Mouse (Mus musculus): ENCODE measurements around the gene Rapgefl1. TPM values are rescaled to one million over a fixed set of nuclear protein-coding genes. Genes with fewer than 3 reads are reported as not detected.

The Rapgefl1 gene
- polyA plus RNA-seq, 1 experiment from 2014 or later = 1.1 TPM

- H3K4me3 ChIP-seq (ENCODE audit: low read depth, low read length) = no peak overlapping the region
- H3K9me3 ChIP-seq (ENCODE audit: low read length) = no peaks in the 10 kb centered on the region
- DNase-seq (ENCODE audit: low spot score) (peak; percentile 62), ATAC-seq (peak; percentile 7; the same call in 1 of the 2 replicates)
- no peak for TF ChIP-seq EP300 (IDR thresholded peaks at IDR 0.05)
- TF ChIP-seq CTCF (IDR thresholded peaks at IDR 0.05) = no peak
- H3K36me3 ChIP-seq (ENCODE audit: insufficient read depth, low read length) = peaks cover 6% of the 10 kb centered on the region
- H3K4me1 ChIP-seq (ENCODE audit: insufficient read depth, low read depth, low read length) = no peaks in the 10 kb centered on the region; the same call in 1 of the 2 replicates
- H3K4me2 ChIP-seq (replicated peaks; ENCODE audit: low read depth, low read length) = no peak overlapping the region
- WGBS = 54% methylated on average over 4 of the region's 4 CpGs
- no peak overlapping the region for H3K9ac ChIP-seq (replicated peaks; ENCODE audit: low read depth)
- peak overlapping the region; percentile 23 for H3K27ac ChIP-seq (ENCODE audit: low read length)
- H3K27me3 ChIP-seq (replicated peaks; ENCODE audit: insufficient read depth, low read length) = no peaks in the 10 kb centered on the region
Observed at GRCm38 (mm10) chr11:98872040-98872439, 35.5 kb downstream of the Rapgefl1 start.

GRCm38 (mm10) chr11:98873900-98874299 lies 37.3 kb downstream of the Rapgefl1 start:
- ATAC-seq (peak; percentile 92), DNase-seq (ENCODE audit: low spot score) (peak; percentile 95)
- Histone ChIP-seq H3K9me3 (ENCODE audit: low read length) (no peaks in the 10 kb centered on the region), H3K4me2 (replicated peaks; ENCODE audit: low read depth, low read length) (no peak overlapping the region), H3K4me3 (ENCODE audit: low read depth, low read length) (no peak overlapping the region), H3K9ac (replicated peaks; ENCODE audit: low read depth) (no peak overlapping the region), H3K36me3 (ENCODE audit: insufficient read depth, low read length) (no peaks in the 10 kb centered on the region), H3K27me3 (replicated peaks; ENCODE audit: insufficient read depth, low read length) (no peaks in the 10 kb centered on the region), H3K27ac (ENCODE audit: low read length) (no peak overlapping the region), H3K4me1 (ENCODE audit: insufficient read depth, low read depth, low read length) (no peaks in the 10 kb centered on the region; the same call in 1 of the 2 replicates)
- TF ChIP-seq EP300 (IDR thresholded peaks at IDR 0.05) = peak; percentile 87
- TF ChIP-seq CTCF (IDR thresholded peaks at IDR 0.05) = no peak
- 58% methylated on average over 9 of the region's 9 CpGs for whole genome bisulfite sequencing

DNA sequence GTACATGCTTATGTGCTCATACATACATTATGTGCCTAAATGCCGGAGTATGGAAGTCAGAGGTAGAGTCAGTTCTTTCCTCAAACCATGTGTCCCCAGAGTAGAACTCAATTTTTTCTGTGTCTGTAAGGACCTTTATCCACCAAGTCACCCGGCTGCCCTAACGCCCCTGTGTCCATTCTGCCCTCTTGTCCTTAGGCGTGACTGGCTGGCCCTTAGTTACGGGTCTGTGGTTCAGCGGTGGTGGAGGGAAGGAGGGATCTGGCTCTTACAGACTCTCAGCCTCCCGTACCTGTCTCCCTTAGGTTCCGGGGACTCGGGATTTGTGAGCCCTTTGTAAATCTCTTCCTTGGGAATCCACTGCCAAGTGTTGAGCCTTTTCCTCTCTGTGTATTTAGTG lies 40.4 kb downstream of the Rapgefl1 start:
- Histone ChIP-seq H3K27ac (ENCODE audit: low read length) (0 out of 2 replicates have a peak overlapping the region, but pooled peaks have one; percentile 54), H3K9me3 (ENCODE audit: low read length) (no peaks in the 10 kb centered on the region), H3K9ac (replicated peaks; ENCODE audit: low read depth) (no peak overlapping the region), H3K4me3 (ENCODE audit: low read depth, low read length) (no peak overlapping the region), H3K4me1 (ENCODE audit: insufficient read depth, low read depth, low read length) (no peaks in the 10 kb centered on the region), H3K4me2 (replicated peaks; ENCODE audit: low read depth, low read length) (no peak overlapping the region), H3K27me3 (replicated peaks; ENCODE audit: insufficient read depth, low read length) (no peaks in the 10 kb centered on the region), H3K36me3 (ENCODE audit: insufficient read depth, low read length) (no peaks in the 10 kb centered on the region)
- WGBS = 72% methylated on average over 9 of the region's 9 CpGs
- no peak for TF ChIP-seq EP300 (IDR thresholded peaks at IDR 0.05)
- TF ChIP-seq CTCF (IDR thresholded peaks at IDR 0.05) = no peak
- DNase-seq (ENCODE audit: low spot score) = no peak
- no peak for ATAC-seq

DNA sequence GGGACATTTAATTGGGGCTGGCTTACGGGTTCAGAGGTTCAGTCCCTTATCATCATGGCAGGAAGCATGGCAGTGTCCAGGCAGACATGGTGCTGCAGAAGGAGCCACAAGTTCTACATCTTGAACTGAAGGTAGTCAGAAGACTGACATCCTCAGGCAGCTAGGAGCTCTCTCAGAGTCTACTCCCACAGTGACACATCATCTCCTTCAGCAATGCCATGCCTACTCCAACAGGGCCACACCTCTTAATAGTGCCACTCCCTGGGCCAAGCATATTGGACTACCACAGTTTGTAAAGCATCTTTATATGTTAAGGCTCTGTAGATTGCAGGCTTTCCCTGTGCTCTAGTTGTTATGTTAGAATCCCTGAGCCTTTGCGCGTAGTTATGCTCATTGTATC lies 51.1 kb downstream of the Rapgefl1 start:
- no peak overlapping the region for H3K9ac ChIP-seq (replicated peaks; ENCODE audit: low read depth)
- no peak for DNase-seq (ENCODE audit: low spot score)
- no peak for ATAC-seq
- TF ChIP-seq EP300 (IDR thresholded peaks at IDR 0.05) (no peak), CTCF (IDR thresholded peaks at IDR 0.05) (no peak)
- no peak overlapping the region for H3K27ac ChIP-seq (ENCODE audit: low read length)
- no peaks in the 10 kb centered on the region for H3K9me3 ChIP-seq (ENCODE audit: low read length)
- no peaks in the 10 kb centered on the region for H3K27me3 ChIP-seq (replicated peaks; ENCODE audit: insufficient read depth, low read length)
- no peak overlapping the region for H3K4me3 ChIP-seq (ENCODE audit: low read depth, low read length)
- H3K36me3 ChIP-seq (ENCODE audit: insufficient read depth, low read length) = peaks cover 46% of the 10 kb centered on the region
- H3K4me1 ChIP-seq (ENCODE audit: insufficient read depth, low read depth, low read length) = no peaks in the 10 kb centered on the region
- WGBS = 99% methylated on average over 3 of the region's 3 CpGs
- no peak overlapping the region for H3K4me2 ChIP-seq (replicated peaks; ENCODE audit: low read depth, low read length)

DNA sequence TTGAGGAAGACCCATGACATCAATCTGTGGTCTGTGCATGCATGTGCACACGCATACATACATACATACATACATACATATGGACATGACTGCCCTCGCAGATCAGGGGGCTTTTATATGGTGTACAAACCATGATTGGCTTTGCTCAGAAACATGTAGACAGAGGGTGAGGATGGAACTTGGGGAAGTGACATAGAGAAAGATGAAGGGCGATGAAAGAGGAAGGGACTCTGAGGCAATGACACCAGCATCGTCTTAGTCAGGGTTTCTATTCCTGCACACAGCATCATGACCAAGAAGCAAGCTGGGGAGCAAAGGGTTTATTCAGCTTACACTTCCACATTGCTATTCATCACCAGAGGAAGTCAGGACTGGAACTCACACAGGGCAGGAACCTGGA lies 52.5 kb downstream of the Rapgefl1 start:
- Histone ChIP-seq H3K4me3 (ENCODE audit: low read depth, low read length) (no peak overlapping the region), H3K27ac (ENCODE audit: low read length) (no peak overlapping the region), H3K4me1 (ENCODE audit: insufficient read depth, low read depth, low read length) (no peaks in the 10 kb centered on the region), H3K4me2 (replicated peaks; ENCODE audit: low read depth, low read length) (no peak overlapping the region), H3K27me3 (replicated peaks; ENCODE audit: insufficient read depth, low read length) (no peaks in the 10 kb centered on the region), H3K36me3 (ENCODE audit: insufficient read depth, low read length) (peaks cover 55% of the 10 kb centered on the region), H3K9ac (replicated peaks; ENCODE audit: low read depth) (no peak overlapping the region), H3K9me3 (ENCODE audit: low read length) (no peaks in the 10 kb centered on the region)
- TF ChIP-seq EP300 (IDR thresholded peaks at IDR 0.05) (no peak), CTCF (IDR thresholded peaks at IDR 0.05) (no peak)
- DNase-seq (ENCODE audit: low spot score) (no peak), ATAC-seq (no peak)
- WGBS = 99% methylated on average over 4 of the region's 4 CpGs

- no peak overlapping the region for H3K4me3 ChIP-seq (ENCODE audit: low read depth, low read length)
- no peaks in the 10 kb centered on the region for H3K9me3 ChIP-seq (ENCODE audit: low read length)
- no peaks in the 10 kb centered on the region for H3K4me1 ChIP-seq (ENCODE audit: insufficient read depth, low read depth, low read length)
- no peaks in the 10 kb centered on the region for H3K27me3 ChIP-seq (replicated peaks; ENCODE audit: insufficient read depth, low read length)
- no peak overlapping the region for H3K9ac ChIP-seq (replicated peaks; ENCODE audit: low read depth)
- H3K36me3 ChIP-seq (ENCODE audit: insufficient read depth, low read length) = peaks cover 56% of the 10 kb centered on the region
- H3K27ac ChIP-seq (ENCODE audit: low read length) = no peak overlapping the region
- ATAC-seq (no peak), DNase-seq (ENCODE audit: low spot score) (no peak)
- H3K4me2 ChIP-seq (replicated peaks; ENCODE audit: low read depth, low read length) = no peak overlapping the region
- TF ChIP-seq CTCF (IDR thresholded peaks at IDR 0.05) (no peak), EP300 (IDR thresholded peaks at IDR 0.05) (no peak)
- WGBS = 84% methylated on average over 5 of the region's 5 CpGs
Observed at GRCm38 (mm10) chr11:98889977-98890376, 53.4 kb downstream of the Rapgefl1 start.

GRCm38 (mm10) chr11:98892426-98892825 lies 55.8 kb downstream of the Rapgefl1 start:
- Histone ChIP-seq H3K9ac (replicated peaks; ENCODE audit: low read depth) (no peak overlapping the region), H3K36me3 (ENCODE audit: insufficient read depth, low read length) (peaks cover 65% of the 10 kb centered on the region), H3K4me1 (ENCODE audit: insufficient read depth, low read depth, low read length) (no peaks in the 10 kb centered on the region), H3K4me3 (ENCODE audit: low read depth, low read length) (no peak overlapping the region), H3K9me3 (ENCODE audit: low read length) (no peaks in the 10 kb centered on the region), H3K4me2 (replicated peaks; ENCODE audit: low read depth, low read length) (no peak overlapping the region), H3K27me3 (replicated peaks; ENCODE audit: insufficient read depth, low read length) (no peaks in the 10 kb centered on the region), H3K27ac (ENCODE audit: low read length) (no peak overlapping the region)
- WGBS = 40% methylated on average over 5 of the region's 5 CpGs
- ATAC-seq (peak; percentile 40; the same call in 1 of the 2 replicates), DNase-seq (ENCODE audit: low spot score) (no peak)
- no peak for TF ChIP-seq EP300 (IDR thresholded peaks at IDR 0.05)
- TF ChIP-seq CTCF (IDR thresholded peaks at IDR 0.05) = no peak

Data from lung, postnatal 0 days (tissue).